Mouse (Mus musculus) erythroblast, embryonic 14.5 days (primary cell): ENCODE measurements around the gene Fyttd1.

ENCODE experiments used
- GATA1 ChIP-seq: IDR thresholded peaks from 2 replicates; pipeline ENCODE4 v1.6.1; 2012; ENCODE audit warnings: low read length, inconsistent platforms, mixed read lengths
- TAL1 ChIP-seq: IDR thresholded peaks from 3 replicates; pipeline ENCODE4 v1.6.1; 2012; ENCODE audit warnings: low read length, inconsistent platforms, mixed read lengths

DNA sequence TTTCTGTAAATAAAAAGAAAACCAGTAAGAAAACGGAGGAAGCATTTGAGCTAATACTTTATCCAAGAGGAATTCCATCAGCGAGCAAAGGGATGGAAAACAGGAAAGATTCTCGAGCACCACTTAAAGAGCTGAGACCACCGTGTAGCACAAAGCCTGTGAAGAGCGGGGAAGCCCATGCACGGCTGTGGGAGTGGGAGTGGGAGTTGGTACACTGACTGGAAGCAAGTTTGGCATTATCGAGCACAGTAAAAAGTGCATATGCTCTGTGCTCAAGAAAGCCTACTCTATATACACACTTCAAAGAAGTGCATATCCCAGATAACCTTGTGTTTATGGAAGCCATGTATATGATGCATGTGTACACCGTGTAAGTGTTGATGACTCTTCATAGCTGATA, 49.7 kb downstream of the Fyttd1 start:
- TF ChIP-seq TAL1 (no peak), GATA1 (no peak)
